Mouse (Mus musculus) heart, adult 11 months (tissue): ENCODE measurements around the gene Stambpl1.

Experiments
- DNase-seq: peaks from one replicate; pipeline ENCODE4 v3.0.0; 2022

Gene Stambpl1

GRCm38 (mm10) chr19:34192008-34192963 lies at the start of gene Stambpl1:
Gene Stambpl1, plus strand, starts transcription at chr19:34192229.
- peak; percentile 98 for DNase-seq

GRCm38 (mm10) chr19:34148421-34148820 lies 43.6 kb upstream of the Stambpl1 start:
- DNase-seq: peak; percentile 78

- DNase-seq: no peak
Measured at GRCm38 (mm10) chr19:34151909-34152308, 40.1 kb upstream of the Stambpl1 start.

GRCm38 (mm10) chr19:34153263-34154144 lies 38.5 kb upstream of the Stambpl1 start:
- DNase-seq: no peak

- DNase-seq: no peak
Measured at GRCm38 (mm10) chr19:34162693-34163092, 29.3 kb upstream of the Stambpl1 start.

GRCm38 (mm10) chr19:34165891-34166290 lies 26.1 kb upstream of the Stambpl1 start, which contains the start of gene Ankrd22:
Gene Ankrd22, minus strand, starts transcription at chr19:34166053.
- DNase-seq: peak; percentile 75

GRCm38 (mm10) chr19:34166386-34166785 lies 25.6 kb upstream of the Stambpl1 start:
- DNase-seq: peak; percentile 77

- peak; percentile 80 for DNase-seq
Measured at GRCm38 (mm10) chr19:34167896-34168661, 23.9 kb upstream of the Stambpl1 start.

GRCm38 (mm10) chr19:34169121-34169520 lies 22.9 kb upstream of the Stambpl1 start:
- peak; percentile 60 for DNase-seq

- peak; percentile 41 for DNase-seq
Measured at GRCm38 (mm10) chr19:34171167-34171566, 20.9 kb upstream of the Stambpl1 start.

- DNase-seq: no peak
Measured at GRCm38 (mm10) chr19:34174004-34174403, 18.0 kb upstream of the Stambpl1 start.

- DNase-seq: peak; percentile 53
Measured at GRCm38 (mm10) chr19:34179136-34179535, 12.9 kb upstream of the Stambpl1 start.

GRCm38 (mm10) chr19:34180316-34180715 lies 11.7 kb upstream of the Stambpl1 start:
- DNase-seq: no peak

- peak; percentile 48 for DNase-seq
Measured at GRCm38 (mm10) chr19:34181234-34181633, 10.8 kb upstream of the Stambpl1 start.

- DNase-seq: peak; percentile 17
Measured at GRCm38 (mm10) chr19:34182490-34182889, 9.5 kb upstream of the Stambpl1 start.

GRCm38 (mm10) chr19:34186845-34187244 lies 5.2 kb upstream of the Stambpl1 start:
- no peak for DNase-seq

- DNase-seq: no peak
Measured at GRCm38 (mm10) chr19:34191645-34192007, 403 bp upstream of the Stambpl1 start.

GRCm38 (mm10) chr19:34193149-34193548 lies 1.1 kb downstream of the Stambpl1 start:
- DNase-seq: peak; percentile 88

- peak; percentile 84 for DNase-seq
Measured at GRCm38 (mm10) chr19:34193683-34194082, 1.7 kb downstream of the Stambpl1 start.

GRCm38 (mm10) chr19:34194132-34194745 lies 2.2 kb downstream of the Stambpl1 start:
- DNase-seq: peak; percentile 93

GRCm38 (mm10) chr19:34195031-34195430 lies 3.0 kb downstream of the Stambpl1 start:
- no peak for DNase-seq

- no peak for DNase-seq
Measured at GRCm38 (mm10) chr19:34198066-34198465, 6.0 kb downstream of the Stambpl1 start.
